Mouse (Mus musculus): ENCODE data around the gene Hipk1.

GRCm38 (mm10) chr3:103739329-103739728 lies 52.0 kb downstream of the Hipk1 start, which contains the start of gene Gm10964:
- no peak for TF ChIP-seq MAX (IDR thresholded peaks at IDR 0.05; ENCODE audit: low read depth)
- TF ChIP-seq MYOG (IDR thresholded peaks at IDR 0.05; ENCODE audit: control insufficient read depth in 1 of 3, insufficient read depth in 1 of 3, insufficient read length in 2 of 3, low read depth in 2 of 3) = no peak
- no peak for TF ChIP-seq CEBPB (IDR thresholded peaks at IDR 0.05; ENCODE audit: insufficient read depth, poor library complexity, severe bottlenecking)
- TF ChIP-seq USF1 (IDR thresholded peaks at IDR 0.05; ENCODE audit: low read depth) = no peak
- TF ChIP-seq MYOD1 (IDR thresholded peaks at IDR 0.05; ENCODE audit: control insufficient read depth in 1 of 3, insufficient read length in 2 of 3, low read depth in 2 of 3) = no peak
- no peak for TF ChIP-seq POLR2A (IDR thresholded peaks at IDR 0.05; ENCODE audit: insufficient read length, low read depth)
- no peak for TF ChIP-seq E2F4 (IDR thresholded peaks at IDR 0.05; ENCODE audit: insufficient read depth)
- no peak for TF ChIP-seq TCF3 (IDR thresholded peaks at IDR 0.05; ENCODE audit: insufficient read length, low read depth)
- TF ChIP-seq POLR2AphosphoS2 (IDR thresholded peaks at IDR 0.05; ENCODE audit: insufficient read length, low read depth) = no peak
- no peak for TF ChIP-seq TCF12 (IDR thresholded peaks at IDR 0.05; ENCODE audit: insufficient read depth, poor library complexity, severe bottlenecking)
- no peak for TF ChIP-seq REST (IDR thresholded peaks at IDR 0.05; ENCODE audit: insufficient read depth, insufficient read length)

Measured in myocyte (in vitro differentiated cells).